Mouse (Mus musculus) heart, postnatal 25 days (tissue): ENCODE data around the gene Nxn. TPM values are rescaled to one million over a fixed set of nuclear protein-coding genes. Genes with fewer than 3 reads are reported as not detected.

Experiments
- DNase-seq: peaks from one replicate; pipeline ENCODE4 v3.0.0; 2022; ENCODE audit warnings: low spot score
- intact Hi-C: fragments of 180-260 bp; cut with DNase I; formaldehyde crosslinking; loops from one replicate; pipeline ENCODE4 v1.15.1; 2025
- total RNA-seq, 2 experiments: library from RNA; stranded (reverse); gene quantifications; 2 replicates each; pipeline ENCODE4 v1.2.3; 2021

Gene Nxn
- total RNA-seq, 2 experiments from 2014 or later, result 11.6 to 14.8 TPM

DNA sequence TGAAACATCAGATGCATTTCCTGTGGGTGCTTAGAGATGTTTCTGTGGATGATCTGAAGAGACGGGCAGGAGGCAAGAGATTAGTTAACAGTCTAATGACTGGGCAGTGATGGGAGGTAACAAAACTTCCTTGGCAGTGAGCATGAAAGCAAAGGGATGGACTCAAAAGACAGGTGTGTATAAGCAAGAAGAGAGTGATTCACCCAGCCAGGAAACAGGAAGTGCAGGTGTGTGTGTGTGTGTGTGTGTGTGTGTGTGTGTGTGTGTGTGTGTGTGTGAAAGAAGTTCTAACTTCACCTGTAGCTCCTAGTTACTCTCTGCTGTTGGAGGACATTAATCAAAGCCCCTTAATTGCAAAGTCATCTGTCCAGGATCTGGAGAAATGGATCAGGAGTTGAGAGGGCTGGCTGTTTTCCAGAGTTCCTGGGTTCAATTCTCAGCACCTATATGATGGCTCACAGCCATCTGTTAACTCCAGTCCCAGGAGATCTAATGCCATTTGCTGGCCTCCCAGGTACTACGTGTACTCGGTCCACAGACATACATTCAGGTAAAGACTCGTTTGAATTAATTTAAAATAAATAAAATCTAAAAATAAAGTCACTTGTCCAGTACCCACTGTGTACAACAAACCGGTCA lies 6.8 kb upstream of the Nxn start:
- DNase-seq, result no peak
- intact Hi-C loops, result loop anchor here (1.0 to 5.0 kb wide), 2 partner anchors 152 to 223 kb away; no protein-coding TSS in a partner anchor

DNA sequence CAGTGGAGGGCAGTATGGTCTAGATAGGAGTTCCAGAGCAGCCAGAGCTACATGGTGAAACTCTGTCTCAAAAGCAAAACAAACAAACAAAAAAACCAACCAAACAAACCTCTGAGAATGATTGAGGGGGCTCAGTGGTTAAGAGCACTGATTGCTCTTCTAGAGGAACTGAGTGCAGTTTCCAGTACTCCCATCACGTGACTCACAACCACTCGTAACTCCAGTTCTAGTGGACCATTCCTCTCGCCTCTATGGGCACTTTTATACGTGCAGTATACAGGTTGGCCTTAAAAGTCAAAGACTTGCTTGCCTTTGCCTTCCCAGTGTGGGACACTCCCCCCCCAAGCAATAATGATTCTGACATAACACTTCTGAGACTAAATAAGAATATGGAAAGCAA lies 6.2 kb upstream of the Nxn start:
- no peak for DNase-seq
- intact Hi-C loops, result loop anchor here (5.0 kb wide), 1 partner anchor 223 kb away; no protein-coding TSS in a partner anchor

DNA sequence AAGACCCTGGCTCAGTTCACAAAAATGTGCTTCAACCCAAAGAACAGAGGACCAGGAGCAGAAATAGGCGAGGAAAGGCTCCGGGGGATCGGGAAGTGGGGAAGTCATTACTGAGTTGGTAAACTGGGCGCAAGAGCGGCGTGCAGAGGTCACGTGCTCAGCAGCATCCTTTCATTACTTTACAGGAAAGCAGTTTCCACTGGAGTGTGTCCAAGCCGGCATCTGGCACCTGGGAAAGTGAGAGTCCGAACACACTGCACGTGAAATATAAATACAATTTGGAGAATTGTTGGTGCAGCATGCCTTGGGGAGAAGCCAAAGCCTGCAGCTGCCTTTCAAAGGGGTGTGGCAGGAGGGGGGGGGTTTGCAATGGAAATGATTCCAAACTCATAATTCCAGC lies 2.5 kb upstream of the Nxn start:
- intact Hi-C loops, result no loop called here
- no peak for DNase-seq

DNA sequence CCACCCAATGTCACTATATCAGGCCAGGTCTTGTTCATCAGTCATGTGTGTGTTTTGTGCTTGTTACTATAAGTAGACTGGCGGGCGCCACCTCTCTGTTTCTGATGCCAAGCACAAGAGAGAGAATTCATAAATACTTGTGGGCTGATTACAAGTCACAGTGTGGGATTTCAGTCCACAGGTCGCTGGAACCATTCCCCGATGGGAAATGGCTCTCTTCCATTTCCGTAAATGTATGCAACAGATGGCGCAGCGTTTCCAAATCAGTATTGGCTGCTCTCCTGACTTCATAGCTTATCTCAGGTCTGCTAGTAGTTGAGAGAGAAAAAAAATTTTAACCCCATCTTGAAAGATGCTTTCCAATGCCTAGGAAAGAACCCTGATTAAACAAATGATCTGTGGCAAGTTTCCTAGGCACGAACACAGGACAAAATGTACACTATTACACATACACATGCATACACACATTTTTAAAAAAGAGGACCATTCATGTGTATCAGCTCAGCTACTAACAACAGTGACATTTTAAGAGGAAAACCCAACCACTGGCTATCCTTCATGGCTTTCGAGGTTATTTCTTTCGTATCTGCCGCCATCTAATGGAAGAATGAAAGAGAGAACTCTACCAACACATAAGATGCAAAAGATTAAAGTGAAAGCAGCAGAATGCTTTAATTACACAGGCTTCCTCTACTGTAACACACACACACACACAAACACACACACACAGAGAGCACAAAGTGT lies 819 bp upstream of the Nxn start:
- intact Hi-C loops, result loop anchor here (2.0 to 5.0 kb wide), 2 partner anchors 73 to 82 kb away; no protein-coding TSS in a partner anchor
- no peak for DNase-seq

DNA sequence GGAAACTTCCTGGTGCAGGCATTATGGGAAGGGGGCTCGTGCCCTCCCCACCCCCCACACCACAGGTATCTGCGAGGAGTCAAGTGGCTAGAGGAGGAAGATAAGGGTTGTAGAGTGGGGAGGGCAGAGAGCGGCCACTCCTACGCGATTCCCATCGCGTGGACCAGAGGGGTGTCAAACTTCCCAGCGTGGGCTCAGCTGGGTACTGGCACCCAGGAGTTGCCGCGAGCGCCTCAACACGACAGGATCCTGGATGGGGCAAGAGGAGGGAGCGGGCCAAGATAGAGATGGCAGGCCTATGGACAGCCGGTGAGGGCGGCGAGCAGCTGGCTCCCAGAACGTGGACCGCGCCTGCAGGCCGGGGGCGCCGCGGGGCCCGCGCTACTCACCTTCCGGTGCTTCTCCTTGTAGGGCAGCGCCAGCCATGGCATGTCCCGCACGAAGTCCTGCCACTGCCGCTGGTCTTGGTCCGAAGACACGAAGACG lies 585 bp downstream of the Nxn start:
- intact Hi-C loops, result loop anchor here (2.0 to 5.0 kb wide), 2 partner anchors 72 to 81 kb away; no protein-coding TSS in a partner anchor
- no peak for DNase-seq

DNA sequence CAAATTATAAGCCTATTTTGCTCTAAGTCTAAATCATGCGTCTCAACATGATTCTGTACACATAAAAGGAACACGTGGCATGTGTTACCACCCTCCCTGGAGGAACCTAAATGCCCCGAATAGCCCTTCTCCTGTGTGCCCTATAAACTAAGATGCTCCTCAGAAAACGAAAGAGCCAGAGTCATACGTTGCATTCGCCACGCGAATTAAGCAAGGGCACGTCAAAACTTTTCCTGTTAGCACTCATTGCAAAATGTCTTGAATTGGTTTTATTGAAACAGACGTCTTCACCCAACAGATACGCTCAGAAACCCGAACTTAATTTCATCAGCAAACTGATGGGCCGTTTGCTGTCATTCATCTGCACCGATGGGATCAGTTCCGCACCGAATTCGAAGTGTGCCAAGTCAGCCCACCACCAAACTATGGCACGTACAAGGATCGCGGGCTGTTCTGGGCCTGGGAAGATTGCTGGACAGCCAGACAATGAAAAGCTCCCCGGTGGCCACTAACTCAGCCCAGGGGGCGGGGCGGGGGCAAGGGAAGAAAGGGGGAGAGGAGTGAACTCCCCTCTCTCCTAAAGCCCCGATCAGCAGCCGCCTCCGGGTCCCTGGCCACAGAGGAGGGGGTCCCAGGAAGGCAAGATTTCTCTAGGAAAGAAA lies 1.2 kb downstream of the Nxn start:
- intact Hi-C loops, result loop anchor here (2.0 to 5.0 kb wide), 3 partner anchors 17 to 80 kb away; no protein-coding TSS in a partner anchor
- no peak for DNase-seq

DNA sequence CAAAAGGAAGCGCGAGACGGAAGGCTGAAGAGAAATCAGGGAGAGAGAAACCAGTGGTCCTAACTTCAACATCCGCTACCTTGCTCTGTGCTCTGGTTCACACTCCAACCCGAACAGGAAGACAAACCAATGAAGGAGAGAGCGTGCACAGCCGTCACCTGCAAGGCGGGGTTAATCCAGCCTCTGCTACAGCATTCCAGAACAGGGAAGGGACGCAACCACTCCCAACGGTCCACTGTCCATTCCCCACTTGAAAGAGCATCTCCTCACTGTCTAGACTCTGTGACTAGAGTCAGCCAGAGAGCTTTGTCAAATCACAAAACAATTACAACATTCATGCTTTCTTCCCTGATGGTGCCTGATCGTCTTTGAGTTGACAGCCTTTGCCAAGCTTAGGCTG lies 5.9 kb downstream of the Nxn start:
- no peak for DNase-seq
- intact Hi-C loops, result no loop called here

DNA sequence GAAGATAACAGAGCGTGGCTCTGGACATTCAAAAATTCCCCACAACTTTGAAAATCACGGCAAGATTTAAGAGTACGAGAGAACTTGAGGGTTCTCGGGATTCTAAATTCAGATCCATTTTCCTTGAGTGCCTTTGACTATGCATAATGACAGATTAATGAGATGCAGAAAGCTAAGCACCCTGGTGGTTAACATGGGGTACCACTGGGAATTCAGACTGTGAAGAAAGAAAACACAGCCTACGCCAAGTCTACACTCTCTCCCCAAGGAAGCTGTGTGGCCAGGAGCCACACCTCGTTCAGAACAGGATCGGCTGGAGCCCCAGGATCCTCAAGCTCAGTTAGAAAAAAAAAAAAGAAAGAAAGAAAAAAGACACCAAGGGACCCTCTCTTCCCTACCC lies 6.4 kb downstream of the Nxn start:
- no peak for DNase-seq
- intact Hi-C loops, result no loop called here

DNA sequence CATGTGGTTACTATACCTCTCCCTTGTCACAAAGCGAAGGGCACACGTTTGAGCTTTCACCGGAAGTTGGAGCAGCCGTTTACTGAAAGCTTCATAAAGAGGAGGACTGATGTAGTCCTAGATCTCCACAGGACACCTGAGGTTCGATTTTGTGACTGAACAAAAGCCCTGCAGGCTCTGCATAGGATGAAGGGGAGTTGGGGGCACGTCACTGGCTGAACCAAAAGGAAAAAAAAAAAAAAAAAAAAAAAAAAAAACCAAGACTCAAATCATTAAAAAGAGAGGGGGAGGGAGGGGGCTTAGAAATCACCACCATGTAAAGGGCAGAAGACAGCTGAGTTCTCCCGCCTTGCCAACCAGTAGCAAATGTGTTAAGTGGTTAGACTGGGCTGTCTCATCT lies 10.2 kb downstream of the Nxn start:
- no peak for DNase-seq
- intact Hi-C loops, result no loop called here

DNA sequence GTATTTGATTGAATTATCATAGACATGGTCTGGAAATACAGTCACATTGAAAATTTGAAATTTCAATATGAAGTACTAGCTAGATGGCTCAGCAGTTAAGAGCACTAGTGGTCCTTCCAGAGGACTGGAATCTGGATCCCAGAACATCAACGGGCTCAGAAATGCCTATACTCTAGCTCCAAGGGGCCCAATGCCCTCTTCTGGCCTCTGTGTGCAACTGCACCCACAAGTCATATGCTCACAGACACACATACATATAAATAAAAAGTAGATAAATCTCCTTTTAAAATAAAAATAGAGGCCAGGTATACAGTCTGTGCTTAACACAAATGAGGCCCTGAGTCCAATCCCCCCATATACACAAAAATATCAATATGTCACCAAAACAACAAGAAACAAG lies 11.8 kb downstream of the Nxn start:
- intact Hi-C loops, result no loop called here
- DNase-seq, result no peak

DNA sequence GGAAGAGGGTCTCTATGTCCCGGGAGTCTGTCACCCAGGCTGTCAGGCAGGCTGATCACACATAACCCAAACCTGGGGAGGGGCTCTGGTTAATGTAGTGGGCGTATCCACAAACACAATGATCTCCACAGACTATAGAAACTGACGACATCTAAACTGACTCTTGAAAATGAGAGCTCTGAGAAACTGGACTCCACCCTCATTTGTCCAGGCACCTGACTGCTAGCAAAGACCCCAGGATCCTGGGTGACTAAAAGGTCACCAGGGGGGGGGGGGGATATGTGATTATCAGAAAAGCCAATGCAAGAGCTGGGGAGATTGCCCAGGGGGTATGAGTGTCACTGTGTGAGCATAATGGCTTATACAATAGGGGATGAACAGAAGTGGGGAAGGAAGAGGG lies 13.2 kb downstream of the Nxn start:
- intact Hi-C loops, result no loop called here
- DNase-seq, result no peak

DNA sequence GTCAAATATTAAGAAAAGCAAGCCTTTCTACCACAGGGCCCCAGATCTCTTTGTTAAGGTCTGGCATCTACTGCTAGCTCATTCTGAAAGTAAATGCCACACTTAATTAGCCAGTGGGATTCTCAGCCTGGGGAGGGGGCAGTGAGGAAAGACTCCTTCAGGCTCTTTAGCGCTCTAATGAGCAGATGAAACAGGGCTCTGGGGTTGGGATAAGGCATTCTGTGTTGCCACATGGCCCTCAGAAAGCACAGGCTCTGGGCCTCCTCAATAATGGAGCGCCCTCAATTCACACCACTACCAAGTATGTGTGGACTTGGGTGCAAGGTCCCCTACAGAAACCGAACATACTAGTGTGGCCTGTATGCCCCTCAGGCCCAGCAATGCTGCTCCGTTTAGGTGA lies 13.9 kb downstream of the Nxn start:
- intact Hi-C loops, result no loop called here
- no peak for DNase-seq

DNA sequence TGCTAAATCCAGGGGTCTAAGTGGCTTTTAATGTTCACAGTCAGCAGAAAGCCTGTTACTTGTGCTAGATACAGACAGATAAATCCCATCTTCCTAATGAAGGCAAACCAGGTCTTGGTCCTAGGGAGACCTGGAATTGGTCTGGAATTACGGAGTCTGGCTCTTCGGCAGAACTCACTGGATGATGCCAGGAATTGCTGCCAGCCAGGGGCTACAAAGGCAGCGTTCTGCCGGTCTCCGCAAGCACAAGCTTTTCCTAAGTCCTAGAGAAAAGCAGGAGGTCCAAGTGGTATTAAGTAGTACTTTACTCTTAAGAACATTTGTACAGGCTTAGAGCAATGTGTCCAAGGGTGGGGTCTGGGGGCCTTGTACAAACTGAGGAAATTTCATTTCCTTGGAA lies 14.6 kb downstream of the Nxn start:
- DNase-seq, result no peak
- intact Hi-C loops, result no loop called here

DNA sequence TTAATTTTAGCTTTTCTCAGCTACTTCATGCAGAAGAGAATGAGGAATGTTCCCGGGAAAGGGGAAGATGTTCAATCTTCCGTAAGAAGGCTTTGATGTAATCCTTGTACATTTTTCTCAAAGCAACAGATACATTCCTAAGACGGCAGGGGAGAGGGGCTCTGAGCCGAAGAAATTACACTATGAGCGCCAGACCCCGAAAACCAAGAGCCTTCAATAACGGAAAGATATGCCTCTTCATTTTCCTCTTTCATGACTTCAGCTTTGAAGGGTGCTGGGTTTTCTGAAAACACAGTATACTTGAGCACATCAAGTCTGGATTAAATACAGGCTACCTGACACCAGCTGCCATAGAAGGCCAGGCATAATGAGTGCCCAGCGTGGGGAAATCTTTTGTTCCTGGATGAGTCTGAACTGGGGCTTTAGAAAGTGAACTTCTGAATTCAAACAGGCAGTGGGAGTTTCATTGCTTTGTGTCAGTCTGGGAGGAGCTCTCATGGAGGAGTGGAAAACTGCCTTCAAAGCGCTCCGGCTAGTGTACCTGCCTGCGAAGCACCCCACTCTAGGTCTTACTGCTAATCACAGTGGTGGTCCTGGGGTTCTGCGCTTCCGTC lies 16.1 kb downstream of the Nxn start:
- intact Hi-C loops, result no loop called here
- DNase-seq, result no peak

DNA sequence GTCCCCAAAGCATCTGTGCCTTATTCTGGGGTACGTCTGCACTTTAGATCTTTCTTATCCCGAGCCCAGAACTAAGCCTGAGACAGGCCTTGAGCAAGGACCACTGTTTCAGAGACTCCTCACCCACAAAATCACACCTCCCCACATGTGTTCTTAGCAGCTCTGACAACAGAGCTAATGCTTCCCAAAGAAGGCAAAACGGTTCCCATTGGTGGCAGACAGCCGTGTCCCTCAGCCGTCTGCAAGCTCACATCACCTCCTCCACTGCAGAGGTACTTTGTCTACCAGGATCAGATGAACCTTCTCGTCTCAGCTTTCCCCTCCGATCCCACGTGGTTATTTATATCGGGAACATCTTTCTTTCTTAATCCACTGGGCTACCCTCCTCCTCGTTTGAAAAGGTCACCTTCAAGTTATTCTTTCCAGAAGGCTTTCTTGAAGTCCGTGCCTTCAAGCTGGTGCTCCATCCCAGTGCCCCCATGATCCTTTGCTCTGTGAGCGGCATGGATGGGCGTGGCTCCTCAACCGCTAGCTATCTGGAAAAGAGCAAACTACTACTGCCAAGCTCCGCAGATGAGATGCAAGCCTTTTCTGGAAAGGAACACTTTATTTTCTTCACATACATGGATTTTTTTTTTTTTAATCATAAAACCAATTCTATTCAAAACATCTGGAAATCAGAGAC lies 17.6 kb downstream of the Nxn start:
- DNase-seq, result no peak
- intact Hi-C loops, result loop anchor here (2.0 kb wide), 1 partner anchor 15 kb away; no protein-coding TSS in a partner anchor

DNA sequence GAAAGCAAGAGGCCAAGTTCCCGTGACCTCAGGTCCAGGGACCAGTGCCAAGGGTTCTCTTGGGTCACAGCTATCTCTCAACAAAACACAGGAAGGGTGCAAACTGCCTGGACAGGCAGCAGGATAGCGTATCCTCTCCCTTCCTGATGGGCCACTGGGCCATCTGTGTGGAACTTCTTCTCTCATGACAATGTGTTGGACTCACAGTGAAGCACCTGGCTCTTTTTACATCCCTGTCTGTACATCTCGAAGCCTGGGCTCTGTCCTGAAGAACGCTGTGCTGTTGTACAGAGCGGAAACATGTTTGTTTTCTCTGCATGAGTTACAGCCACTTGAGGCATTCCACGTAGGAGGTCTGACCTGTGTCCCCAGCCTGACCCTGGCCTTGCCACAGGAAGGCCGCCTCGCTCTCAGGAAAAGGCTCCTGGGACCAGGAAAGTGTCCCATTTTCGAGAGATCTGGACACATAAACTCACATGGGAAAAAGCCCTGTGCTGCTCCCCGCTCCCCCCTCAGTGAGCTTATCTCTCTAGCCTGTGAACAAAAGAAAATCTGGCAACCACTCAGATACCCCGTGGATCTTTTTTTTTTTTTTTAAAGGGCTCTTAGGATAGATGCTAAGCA lies 18.9 kb downstream of the Nxn start:
- intact Hi-C loops, result loop anchor here (2.0 kb wide), 1 partner anchor 17 kb away; no protein-coding TSS in a partner anchor
- peak; percentile 67 for DNase-seq

DNA sequence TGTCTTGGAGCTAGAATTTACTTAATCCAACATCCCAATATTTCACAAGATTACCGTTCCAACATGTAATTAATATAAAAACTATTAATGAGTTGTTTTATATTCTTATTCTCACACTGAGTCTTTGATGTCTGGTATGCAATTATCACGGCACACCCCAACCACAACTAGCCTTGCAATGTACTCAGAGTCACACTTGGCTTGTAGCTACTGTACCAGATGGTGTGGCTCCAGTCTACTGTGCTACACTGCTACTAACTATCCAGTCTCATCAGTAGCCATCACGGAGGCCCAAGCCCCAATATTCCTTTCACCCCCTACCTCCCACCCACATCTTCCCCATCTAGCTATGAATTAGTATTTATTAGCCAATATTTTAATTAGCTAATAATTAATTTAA lies 22.5 kb downstream of the Nxn start:
- intact Hi-C loops, result no loop called here
- no peak for DNase-seq

DNA sequence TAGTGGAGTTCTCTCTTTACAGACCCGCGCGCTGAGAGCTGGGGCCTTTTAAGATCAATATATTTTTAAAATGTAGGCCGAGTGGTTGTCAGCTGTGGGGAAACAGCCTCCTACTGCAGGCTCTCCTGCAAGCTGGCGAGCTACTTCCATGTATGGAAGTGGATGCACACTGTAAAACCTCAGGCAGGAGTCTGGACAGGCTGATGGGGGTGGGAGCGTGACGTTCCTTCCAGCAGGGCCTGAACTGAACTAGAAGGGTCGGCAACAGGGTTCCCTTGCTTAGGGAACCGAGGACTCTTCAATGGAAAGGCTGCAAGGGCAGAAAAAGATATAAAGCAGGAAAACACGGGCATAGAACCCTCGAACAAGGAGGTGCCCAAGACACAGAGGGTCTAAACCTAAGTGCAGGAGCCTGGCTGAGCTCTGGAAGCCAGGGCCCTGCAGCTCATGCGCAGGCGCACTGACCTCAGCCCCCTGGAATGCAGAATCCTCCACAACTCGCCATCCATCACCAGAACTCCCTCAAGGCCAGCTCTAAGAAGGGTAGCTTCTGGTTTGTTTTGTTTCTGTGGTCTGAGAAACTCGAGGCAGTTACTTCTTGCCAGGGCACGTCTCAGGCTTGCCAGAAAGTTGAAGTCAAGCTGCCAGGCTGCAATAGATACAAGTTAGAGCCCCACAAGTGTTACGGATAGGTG lies 24.3 kb downstream of the Nxn start:
- intact Hi-C loops, result no loop called here
- DNase-seq, result peak; percentile 55

DNA sequence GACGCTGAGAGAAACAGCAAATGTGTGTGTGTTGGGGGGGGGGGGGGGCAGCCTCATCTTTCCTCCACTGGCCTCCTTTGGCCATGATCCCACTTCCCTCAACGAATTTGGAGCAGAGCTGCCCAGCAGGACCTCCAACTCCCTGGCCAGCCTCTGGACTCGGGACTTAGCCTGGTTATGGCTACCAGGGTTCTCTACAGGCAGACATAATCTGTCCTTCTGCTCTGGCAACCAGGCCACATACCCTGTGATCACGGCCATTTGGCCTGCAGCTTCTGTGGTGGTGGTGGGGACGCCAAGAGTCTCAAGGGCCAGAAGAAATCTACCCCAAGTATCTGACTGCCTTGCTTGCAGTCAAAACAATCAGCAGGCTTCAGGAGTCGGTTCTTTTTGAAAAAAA lies 26.4 kb downstream of the Nxn start:
- DNase-seq, result peak; percentile 41
- intact Hi-C loops, result no loop called here
